Mouse (Mus musculus) adrenal gland, postnatal 25 days (tissue): ENCODE data around the gene Ice1. TPM values are rescaled to one million over a fixed set of nuclear protein-coding genes. Genes with fewer than 3 reads are reported as not detected.
A peak's percentile ranks its signal among the peaks of the same experiment; 100 is the strongest.

ENCODE experiments used
- DNase-seq: peaks from one replicate; pipeline ENCODE4 v3.0.0; 2021; ENCODE audit warnings: mixed read lengths
- total RNA-seq: library from RNA; stranded (reverse); gene quantifications from 2 replicates; pipeline ENCODE4 v1.2.3, GENCODE M21; 2021

Ice1 gene
- total RNA-seq, 1 experiment from 2014 or later, result 32.1 TPM

DNA sequence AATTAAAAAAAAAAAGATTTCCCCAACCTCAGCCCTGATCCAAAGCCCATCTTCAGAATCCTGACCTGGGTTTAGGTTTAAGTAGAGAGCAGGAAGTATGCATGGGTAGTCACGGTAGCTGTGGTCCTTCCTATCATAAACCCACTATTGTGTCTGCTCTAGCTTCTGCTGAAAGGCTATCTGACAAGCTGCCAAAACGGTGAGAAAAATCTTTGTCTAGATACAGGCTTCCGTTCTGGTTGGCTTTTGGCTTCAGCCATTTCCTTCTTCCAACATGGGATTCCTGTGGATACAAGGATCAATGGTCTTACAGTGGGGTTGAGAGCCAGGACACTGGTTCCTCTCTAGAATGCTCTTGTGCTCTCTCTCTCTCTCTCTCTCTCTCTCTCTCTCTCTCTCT, 2.2 kb upstream of the Ice1 start:
- DNase-seq, result no peak

DNA sequence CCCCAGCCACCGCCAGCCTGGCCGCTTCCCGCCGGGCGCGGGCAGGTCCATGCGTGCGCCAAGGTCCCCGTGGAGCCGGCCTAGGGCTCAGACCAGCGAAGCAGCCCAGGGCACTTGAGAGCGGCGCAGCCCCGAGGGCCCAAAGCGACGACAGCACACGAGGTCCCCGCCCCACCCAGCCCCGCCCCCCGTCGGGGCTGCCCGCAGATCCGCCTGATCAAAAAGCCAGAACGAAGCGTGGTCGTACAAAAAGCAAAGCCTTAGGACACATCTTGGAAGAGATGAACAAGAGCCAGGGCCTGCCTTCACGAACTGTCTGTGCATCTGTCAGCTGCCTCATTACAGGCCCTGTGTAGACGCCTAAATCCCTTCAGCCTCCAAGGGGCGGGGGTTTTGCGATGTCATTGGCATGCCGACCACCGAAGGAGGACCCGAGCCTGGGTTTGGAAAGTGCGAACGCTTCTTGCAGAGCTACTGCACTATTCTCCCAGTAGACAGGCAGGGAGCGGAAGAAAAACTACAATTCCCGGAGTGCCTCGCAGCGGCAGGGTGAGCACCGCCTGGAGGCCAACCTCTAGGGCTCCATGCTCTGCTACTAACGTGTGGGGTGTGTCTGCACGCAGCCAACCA, 343 bp upstream of the Ice1 start:
- DNase-seq, result peak; percentile 88

DNA sequence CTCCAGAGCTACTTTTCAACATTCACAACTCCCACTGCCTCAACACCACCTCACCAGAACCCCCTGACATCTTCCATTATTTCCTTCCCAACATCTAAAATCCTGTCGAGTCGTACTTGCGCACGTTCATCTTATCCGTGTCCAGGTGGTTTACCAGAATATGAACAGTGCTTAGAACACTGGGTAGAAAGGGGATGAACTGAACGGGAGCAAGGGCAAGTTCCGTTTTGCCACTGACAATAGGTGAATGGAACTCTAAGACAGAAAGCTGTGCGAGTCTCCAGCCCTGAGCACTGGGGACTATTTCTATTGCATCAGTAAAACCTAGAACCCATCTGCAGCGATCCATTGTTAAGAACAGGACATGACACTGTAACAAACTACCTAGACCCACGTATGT, 728 bp downstream of the Ice1 start:
- no peak for DNase-seq

DNA sequence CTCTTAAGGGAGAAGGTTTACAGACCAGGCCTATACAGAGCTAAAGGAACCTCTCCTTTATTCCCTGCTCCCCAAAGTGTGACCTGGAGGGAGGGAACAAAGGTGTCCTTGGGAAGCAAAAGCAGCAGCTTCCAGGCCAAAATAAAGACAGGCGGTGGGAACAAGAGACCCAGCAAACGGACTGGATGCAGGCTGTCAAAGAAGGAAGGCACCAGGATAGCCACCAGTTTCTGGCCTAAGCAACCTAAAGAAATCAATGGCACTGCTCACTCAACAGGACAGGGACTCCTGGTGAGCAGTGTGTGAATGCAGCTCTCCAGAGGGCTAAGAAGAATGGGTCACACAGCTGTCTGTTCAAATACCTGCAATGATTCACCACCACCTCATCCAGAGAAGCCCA, 1.8 kb downstream of the Ice1 start:
- no peak for DNase-seq

DNA sequence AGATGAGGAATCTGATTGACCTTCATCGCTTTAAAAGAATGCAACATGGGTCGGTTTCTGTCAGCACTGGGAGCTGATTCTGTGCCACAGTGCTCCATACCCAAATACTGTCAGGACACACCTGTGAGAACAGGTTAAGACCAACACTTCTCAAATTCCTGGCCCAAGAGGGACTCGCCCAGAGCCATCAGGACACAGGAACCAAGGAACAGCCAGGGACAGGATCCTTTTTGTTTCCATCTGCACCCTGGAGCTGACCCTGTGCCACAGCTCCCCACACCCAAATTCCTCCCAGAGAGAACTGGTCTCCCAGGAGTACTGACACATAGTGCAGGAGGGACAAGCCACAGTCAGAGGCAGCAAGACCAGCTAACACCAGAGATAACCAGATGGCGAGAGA, 11.0 kb downstream of the Ice1 start:
- DNase-seq, result no peak

DNA sequence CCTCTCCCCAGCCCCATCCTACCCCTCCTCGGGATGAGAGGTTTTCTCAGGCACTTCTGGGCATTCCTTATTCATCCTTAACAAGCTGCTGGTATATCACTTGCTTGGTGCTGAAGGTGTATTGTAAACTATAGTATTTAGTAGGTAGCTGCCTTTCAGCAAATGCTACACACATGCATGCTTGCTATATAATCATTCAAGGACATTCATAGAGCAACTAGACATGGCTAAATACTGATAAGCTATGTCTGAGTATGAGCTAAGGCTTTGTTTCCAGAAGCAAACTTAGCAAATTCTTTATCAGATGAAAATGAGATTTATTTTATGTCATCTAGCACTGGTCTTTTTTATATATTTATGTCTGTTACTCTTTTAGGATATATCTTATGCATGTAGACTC, 11.8 kb downstream of the Ice1 start:
- no peak for DNase-seq

DNA sequence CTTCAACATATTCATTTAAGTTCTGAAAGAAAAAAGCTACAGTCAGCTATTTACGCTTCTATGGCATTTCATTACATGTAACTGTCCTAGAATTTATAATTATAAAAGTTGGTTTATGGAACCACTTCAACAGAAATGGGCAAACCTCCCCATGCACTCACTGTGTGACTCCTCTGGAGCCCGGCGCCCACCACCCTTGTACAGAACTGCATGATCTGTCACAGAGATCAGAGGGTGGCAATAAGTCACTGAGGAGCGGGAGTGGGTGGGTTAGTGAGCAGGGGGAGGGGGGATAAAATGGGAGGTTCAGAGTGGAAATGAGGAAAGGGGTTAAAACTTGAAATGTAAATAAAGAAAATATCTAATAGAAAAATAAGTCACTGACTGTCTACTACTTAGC, 13.0 kb downstream of the Ice1 start:
- no peak for DNase-seq

DNA sequence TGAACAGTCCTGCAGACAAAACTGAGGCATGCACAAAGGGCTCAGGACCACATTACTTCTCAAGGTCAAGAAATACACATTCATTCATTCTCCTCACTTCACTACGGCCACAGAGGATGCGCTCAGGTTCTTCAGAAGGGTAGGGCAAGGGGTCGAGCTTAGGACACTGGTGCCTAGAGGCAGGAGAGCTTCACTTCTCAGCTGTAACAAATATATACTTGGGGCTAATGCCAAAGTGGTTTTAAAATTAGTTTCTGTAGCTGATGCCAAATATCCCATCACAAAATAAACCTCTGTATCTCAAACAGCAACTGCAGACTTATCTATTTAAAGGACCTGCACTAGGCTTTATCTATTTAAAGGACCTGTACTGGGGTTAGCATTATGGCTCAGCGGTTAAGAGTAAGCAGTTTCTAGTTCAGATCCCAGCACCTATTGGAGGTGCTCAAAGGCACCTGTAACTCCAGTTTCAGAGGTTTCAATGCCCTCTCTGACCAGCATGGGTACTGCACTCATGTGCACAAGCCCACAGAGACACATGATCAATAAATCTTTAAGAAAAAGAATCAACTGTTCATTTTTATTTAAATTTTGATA, 14.9 kb downstream of the Ice1 start:
- DNase-seq, result no peak

DNA sequence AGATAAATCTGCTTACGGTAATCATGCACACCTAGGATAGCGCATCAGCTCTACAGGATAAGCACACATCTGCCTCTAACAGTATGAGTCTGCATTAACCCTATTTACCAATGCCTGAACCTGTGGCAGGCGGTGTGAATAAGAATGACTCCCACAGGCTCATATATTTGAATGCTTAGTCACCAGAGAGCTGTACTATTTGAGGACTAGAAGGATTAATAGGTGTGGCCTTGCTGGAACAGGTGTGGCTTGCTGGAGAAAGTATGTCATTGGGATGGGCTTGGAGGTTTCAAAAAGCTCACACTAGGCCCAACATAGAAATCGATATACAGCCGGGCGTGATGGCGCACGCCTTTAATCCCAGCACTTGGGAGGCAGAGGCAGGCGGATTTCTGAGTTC, 15.9 kb downstream of the Ice1 start:
- DNase-seq, result no peak

DNA sequence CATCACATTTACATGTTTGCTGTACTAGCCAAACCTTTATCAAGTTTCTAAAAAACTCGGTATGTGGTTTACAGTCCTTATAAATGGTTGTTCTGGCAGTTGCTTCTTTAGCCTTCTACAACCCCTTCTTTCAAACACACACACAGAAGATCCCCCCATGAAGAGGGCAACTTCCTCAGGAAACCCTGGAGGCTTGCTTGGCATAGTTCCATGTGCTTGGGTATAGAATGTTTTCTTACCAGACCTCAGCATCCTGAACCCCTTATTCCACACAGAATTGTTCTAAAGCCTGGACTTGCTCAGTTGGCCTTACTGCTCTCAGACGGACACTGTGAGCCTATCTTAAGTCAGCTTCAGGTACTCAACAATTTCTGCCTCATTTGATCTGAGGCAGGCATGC, 24.6 kb downstream of the Ice1 start:
- no peak for DNase-seq

DNA sequence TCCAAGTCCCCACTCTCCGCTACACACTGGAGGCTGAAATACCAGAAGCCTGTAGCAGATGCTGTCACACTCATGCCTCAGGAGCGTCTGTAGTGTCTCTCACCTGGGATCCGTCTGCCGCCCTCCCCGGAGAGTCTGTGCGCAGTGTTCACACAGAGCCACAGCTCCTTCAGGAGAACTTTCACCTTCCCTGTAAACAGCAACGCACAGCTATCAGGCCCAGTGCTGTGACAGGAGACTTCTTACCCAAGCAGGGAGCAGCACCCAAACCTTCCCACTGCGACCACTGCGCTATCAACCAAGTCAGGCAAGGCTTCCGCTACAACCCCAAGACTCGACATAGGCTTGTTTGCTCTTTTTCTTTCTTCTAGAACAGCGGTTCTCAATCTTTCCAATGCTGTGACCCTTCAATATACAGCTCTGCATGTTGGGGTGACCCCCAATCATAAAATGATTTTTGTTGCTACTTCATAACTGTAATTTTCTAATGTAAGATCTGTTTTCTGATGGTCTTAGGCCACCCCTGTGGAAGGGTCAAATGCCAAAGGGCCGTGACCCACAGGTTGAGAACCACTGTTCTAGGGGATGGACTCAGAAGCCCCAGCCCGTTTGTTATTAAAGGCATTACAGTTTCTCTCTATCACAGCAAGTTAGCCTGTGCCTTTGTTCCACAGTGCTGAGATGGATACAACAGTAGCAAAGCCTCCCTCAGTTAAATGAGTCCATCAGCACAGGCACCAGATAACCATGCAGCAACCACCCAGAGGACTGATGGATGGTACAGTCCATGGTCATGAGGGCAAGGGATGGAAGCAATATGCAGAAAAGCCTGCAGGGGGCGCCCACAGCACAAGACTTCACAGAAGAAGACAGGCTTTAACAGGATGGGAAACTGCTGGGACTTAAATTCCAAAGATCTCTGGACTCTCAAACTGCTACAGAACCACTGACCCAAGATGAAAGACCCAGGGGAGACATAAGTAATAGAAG, 26.7 kb downstream of the Ice1 start:
- peak; percentile 69 for DNase-seq

DNA sequence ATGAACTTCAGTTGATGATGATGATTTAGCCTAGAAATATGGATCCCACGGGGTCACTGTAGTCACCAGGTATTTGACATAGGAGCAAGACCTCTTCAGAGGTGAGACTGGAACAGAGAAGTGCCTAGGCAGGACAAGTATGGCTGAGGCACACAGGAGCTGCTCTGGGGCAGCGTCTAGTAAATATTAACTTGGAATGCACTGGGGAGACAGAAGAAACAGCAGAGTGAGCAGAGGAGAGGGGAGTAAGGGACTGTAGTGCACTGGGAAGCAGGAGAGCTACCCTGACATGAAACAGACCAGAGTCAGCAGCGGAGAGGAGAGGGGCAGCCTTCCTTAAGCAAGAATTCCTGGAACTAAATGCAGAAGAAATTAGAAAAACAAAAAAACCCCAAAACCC, 27.8 kb downstream of the Ice1 start:
- DNase-seq, result no peak

DNA sequence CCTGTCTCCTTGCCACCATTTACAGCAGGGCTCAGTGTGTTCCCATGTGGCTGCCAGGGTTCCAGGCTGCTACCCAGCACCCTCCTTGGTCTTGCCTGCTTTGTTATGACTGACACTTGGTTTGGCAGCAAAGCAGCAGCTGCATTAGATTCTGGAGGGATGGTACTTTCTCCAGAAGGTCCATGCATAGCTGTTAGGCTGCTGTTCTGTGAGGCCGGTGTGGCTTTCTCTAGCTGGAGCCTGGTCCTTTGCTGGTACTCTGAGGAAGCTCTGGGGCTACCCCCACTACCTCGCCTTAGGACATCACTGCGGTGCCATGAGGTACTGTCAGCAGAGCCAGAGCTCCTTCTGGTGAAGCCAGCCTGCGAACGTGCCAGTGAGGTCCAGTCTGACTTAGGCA, 32.1 kb downstream of the Ice1 start:
- DNase-seq, result no peak

DNA sequence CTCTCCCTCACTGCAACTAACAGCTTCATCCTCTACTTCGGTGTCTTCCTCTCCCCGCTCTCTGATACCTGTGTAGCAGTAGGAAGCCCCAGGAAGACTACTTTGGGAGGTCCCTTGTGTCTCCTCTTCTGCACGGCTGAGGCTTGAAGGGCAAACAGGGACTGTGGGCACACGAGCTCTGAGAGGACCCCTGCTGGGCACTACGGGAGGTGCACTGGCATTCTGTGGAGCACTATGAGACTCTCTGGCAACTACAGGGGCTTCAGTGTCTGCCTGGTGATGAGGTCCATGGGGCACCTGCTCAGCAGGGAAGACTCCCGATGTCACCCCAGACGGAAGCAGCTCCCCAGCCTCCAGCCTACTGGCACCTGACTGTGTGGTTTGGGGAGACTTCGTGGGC, 32.7 kb downstream of the Ice1 start:
- DNase-seq, result no peak

DNA sequence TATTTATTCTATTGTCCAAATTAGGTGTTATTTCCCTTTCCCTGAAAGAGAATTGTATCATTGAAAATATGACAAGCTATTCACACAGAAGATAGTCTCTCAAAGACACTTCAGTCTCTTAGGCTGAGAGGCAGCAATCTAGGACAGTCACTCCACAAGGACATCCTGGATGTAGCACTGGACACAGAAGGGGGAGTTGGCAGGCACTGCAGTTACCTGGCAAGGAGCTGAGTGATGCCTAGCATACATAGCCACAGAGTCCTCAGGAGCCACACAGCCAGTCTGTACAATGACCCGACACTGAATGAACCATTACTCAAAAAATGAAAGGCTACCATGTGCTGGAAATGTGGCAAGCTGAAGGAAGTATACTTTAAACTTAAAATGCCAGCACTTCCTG, 35.9 kb downstream of the Ice1 start:
- DNase-seq, result no peak

DNA sequence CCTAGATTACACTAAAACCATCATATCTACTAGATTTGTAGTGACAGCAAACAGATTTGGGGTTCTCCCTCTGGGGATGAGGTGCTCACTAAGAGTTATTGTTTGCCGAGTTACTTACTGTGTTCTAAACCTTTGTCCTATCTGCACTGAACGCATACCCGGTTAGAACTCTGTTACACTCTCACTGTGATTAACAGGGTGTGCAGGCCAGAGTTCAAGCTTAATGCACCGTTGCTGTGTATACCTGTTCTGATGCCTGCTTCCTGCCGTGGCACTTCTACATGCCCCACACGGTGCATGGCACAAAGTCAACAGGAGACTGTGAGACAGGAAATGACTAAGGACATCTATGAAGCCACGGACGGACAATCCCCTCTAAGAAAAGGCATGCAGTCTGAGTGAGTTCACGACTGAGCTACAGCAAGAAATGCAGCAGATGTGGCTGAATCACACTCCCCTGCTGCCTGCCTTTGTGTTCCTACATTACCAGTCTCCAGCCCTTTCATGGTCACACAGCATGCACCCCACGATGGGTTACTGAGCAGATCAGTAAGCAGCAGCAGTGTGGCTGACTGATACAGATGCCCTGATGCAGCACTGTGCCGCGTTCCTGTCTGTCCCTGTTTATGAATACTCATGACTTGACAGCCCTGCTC, 37.3 kb downstream of the Ice1 start:
- DNase-seq, result no peak

DNA sequence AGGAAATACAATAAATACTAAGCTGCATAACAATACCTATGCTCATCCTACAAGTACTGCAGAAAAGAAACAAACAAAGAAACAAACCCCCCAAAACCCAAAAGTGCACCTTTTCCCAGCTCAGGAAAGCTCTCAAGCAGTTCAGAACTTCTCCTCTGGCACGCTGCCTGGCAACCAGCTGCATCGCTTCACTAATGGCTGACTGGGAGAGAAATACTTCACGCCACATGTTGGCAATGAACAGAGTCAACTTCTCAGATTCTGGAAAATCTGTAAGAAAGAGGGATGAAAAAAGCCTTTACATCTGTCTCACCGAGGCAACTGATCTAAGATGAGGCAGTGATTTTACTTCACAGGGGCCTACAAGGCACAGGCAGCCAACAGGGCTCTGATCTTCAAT, 38.5 kb downstream of the Ice1 start:
- no peak for DNase-seq

DNA sequence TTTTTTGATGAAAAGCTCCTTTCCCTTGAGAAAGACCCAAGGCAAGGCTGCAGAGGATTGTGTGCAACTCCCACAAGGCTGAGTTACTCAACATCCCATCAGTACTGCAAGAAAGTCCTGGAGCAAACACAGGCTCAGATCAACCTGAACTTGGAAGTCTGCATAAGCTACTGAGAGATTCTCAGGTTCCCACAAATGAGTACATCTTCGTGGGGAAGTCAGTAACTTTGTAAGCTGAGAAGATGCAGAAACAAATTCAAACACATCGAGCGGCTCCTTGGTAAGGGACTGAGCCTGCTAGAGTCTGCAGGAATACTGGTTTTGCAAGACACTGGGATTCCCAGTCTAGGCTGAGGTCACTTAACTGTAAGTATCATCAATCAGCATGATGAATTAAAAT, 40.5 kb downstream of the Ice1 start:
- no peak for DNase-seq

DNA sequence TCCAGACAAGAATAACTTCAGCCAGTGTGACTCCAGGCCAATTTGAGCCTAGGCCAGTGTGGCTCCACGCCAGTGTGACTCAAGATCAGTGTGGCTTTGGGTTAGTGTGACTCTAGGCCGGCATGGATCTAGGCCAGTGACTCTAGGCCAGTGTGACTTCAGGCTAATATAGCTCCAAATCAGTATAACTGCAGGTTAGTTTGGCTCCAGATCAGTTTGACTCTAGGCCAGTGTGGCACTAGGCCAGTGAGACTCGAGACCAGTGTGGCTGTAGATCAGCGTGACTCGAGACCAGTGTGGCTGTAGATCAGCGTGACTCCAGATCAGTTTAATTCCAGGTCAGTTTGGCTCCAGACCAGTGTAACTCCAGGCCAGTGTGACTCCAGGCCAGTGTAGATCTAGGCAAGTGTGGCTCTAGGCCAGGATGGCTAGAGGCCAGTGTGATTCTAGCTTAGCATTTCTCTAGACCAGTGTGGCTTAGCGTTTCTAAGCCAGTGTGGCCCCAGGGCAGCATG, 47.1 kb downstream of the Ice1 start:
- DNase-seq, result peak; percentile 70

DNA sequence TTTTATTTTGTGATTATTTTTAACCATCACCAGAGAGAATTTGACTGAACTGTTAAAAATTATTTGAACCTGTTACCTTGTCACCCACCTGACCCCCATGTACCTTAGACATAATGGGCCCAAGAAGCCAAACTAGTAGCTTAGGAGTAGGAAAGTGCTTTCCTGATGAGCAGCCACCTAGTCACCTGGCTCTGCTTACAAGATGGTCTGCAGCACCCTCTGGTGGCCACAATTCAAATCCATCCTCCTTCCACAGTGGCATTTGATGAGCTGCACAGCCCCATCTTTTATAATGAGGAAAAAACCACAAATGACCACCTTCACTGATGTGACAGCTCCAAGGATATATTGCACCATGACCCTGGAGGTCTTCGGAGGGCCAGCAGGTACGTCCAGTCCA, 50.5 kb downstream of the Ice1 start:
- peak; percentile 51 for DNase-seq

DNA sequence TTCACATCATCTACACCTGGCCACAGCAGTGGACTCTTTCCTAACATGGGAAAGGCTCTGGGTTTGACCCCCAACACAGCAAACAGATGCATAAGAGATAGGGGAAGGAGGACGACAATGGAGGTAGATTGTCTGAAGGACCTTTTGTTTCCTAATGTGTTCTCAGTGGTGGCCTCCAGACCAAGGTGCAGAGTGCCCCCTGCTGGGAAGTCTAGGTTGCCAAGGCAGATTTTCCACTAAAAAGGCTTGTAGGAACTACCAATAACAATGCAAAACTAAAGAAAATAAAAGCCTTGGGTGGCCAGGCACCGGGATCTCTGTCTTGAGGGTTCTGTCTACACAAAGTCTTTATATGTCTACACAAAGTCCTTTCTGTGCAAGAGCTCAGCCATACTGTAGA, 54.9 kb downstream of the Ice1 start:
- peak; percentile 41 for DNase-seq

DNA sequence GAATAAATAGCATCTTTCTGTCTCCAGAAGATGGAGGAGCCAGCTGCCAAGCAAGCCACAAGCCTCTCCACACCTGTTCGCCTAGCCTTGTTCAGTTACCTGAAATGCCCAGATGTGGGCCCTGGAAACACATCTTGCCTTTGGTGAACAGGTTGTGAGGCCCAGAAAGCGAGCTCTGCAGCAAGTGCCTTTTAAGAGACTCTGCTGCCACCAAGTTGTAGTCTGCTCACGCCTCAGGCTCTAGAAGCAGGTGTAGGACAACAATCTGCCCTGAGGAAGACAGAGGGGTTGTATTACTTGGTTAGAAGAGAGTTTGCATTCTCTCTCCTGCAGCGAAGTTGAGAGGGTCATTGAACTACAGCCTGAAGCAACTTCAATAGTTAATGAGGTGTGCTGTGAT, 55.9 kb downstream of the Ice1 start:
- DNase-seq, result no peak

DNA sequence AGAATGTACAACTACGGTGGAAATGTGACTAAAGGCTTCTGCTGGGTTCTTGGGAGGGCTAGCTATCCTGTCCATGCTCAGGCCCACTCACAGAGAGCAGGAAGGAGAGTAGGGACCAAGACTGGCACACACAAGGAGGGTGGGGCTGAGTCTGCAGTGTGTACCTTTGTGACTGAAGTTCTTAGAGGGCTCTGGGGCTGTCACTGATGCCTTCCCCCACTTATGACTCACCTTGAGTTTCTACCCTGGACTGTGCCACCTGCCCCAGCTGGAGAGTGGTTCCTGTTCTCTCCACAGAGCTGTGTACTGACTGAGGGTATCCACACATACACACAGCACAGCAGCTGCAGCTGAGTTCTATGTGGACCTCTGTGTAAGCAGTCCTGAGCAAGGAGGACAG, 63.2 kb downstream of the Ice1 start:
- no peak for DNase-seq
